Mouse (Mus musculus): ENCODE results near the gene Gm20777.
"Not testable (repeated sequence)": the region's sequence is repeated elsewhere in the genome, so short reads cannot be mapped to it uniquely, and the experiment has no call there.

The Gm20777 gene

GRCm38 (mm10) chrY:10752350-10752749 lies at the start of gene Gm20777:
TSS of gene Gm20777 (minus strand) at chrY:10752450.
- not testable (repeated sequence) for DNase-seq

DNA sequence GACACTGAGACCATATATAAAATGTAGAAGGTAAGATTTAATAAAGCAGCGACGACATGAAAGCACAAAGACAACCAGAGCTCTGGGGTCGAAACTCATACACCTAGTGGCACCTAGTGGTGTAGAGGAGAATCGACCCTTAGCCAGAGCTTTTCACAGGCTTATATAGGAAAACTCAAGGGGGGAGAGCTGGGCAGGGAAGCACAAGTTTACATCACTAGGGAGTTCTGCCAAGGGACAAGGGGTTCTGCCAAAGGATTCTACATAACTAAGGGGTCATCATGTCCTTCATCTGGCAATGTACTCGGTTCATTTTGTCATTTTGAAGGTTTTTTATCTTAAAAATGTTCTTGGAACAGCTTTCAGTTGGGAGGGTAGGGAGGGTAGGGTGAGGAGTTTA lies 42.7 kb downstream of the Gm20777 start:
- peak; percentile 14 for DNase-seq

- not testable (repeated sequence) for DNase-seq
Observed at GRCm38 (mm10) chrY:10708761-10709160, 43.5 kb downstream of the Gm20777 start.

GRCm38 (mm10) chrY:10708226-10708625 lies 44.0 kb downstream of the Gm20777 start:
- DNase-seq: not testable (repeated sequence)

- not testable (repeated sequence) for DNase-seq
Observed at GRCm38 (mm10) chrY:10706686-10707085, 45.6 kb downstream of the Gm20777 start.

All from lung, postnatal 14 days (tissue).